Mouse (Mus musculus): ENCODE measurements around the gene Prkcg. TPM values are rescaled to one million over a fixed set of nuclear protein-coding genes. Genes with fewer than 3 reads are reported as not detected.

Gene Prkcg
- polyA plus RNA-seq (2014; fragmentation: Illumina TruSeq; extraction: RNeasy Lipid Tissue Mini Kit (QIAGEN cat#74804); ENCODE audit: insufficient read depth, low read depth, low replicate concordance) = 1.3 TPM

DNA sequence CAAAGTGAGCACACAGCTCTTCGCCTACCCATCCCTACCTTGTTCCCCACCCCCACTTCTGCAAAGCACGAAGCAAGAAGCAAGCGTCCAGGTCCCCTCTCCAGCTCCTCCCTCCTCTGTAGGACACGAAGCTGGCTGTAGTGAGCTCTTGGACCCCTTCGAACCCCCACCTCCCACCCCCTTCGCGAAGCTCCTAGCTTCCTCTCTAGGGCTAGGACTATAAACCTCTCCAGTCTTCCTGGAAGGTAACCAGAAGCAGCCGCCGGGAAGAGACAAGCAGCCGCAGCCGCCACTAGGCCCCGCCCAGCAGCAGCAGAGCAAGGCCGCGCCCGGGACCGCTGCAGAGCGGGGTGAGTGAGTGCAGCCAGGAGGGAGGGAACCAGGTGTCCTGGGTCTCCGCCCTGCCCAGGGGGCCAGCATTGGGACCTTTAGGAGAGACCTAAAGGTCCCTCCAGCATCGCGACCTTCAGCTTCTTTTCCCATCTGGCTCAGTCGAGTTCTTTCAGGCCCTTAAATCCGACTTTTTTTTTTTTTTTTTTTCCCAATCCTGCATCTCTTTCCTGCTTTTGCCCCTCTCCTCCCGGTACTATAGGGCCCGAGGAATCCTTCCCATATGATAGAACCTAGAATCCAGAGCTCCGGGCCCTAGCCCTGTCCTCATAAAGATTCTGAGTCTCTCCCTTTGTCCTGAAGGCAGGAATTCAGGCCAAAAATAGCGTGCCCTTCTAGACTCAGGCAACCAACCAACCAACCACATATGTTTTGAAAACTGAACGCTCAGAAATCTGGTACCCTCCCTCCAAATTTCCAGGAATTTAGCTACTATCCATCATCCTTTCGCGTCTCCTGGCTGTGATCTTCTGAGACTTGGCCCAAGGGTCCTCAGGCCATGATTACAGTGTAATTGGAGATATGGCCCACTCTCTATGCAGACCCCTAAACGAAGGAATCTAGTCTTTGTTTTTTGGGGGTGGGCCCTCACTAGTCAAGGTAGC, at the start of gene Prkcg, which contains the start of gene Myadm:
Prkcg (plus strand) TSS at position 204 of the 995 bp plus-strand sequence.
Myadm (plus strand) TSS at position 105 of the 995 bp plus-strand sequence.

GRCm38 (mm10) chr7:3332619-3333521, 43.9 kb downstream of the Prkcg start, which contains the start of gene Cacng7:
TSS of gene Cacng7 (plus strand) at chr7:3332955.

Other genes starting within 250 kb of the Prkcg start
- gene AU018091, start 120.0 kb upstream of the Prkcg start, polyA plus RNA-seq (2014; fragmentation: Illumina TruSeq; extraction: RNeasy Lipid Tissue Mini Kit (QIAGEN cat#74804); ENCODE audit: insufficient read depth, low read depth, low replicate concordance) = not detected
- 0.39 TPM for gene Nlrp12, start 39.4 kb upstream of the Prkcg start, polyA plus RNA-seq (2014; fragmentation: Illumina TruSeq; extraction: RNeasy Lipid Tissue Mini Kit (QIAGEN cat#74804); ENCODE audit: insufficient read depth, low read depth, low replicate concordance)
- 90.2 TPM for gene Myadm, start 99 bp upstream of the Prkcg start, polyA plus RNA-seq (2014; fragmentation: Illumina TruSeq; extraction: RNeasy Lipid Tissue Mini Kit (QIAGEN cat#74804); ENCODE audit: insufficient read depth, low read depth, low replicate concordance)
- gene Cacng7, start 43.8 kb downstream of the Prkcg start, polyA plus RNA-seq (2014; fragmentation: Illumina TruSeq; extraction: RNeasy Lipid Tissue Mini Kit (QIAGEN cat#74804); ENCODE audit: insufficient read depth, low read depth, low replicate concordance) = 1.6 TPM
- not detected for gene Cacng8, start 101.5 kb downstream of the Prkcg start, polyA plus RNA-seq (2014; fragmentation: Illumina TruSeq; extraction: RNeasy Lipid Tissue Mini Kit (QIAGEN cat#74804); ENCODE audit: insufficient read depth, low read depth, low replicate concordance)
- gene Cacng6, start 135.0 kb downstream of the Prkcg start, polyA plus RNA-seq (2014; fragmentation: Illumina TruSeq; extraction: RNeasy Lipid Tissue Mini Kit (QIAGEN cat#74804); ENCODE audit: insufficient read depth, low read depth, low replicate concordance) = not detected
- 0.51 TPM for gene Tarm1, start 213.4 kb downstream of the Prkcg start, polyA plus RNA-seq (2014; fragmentation: Illumina TruSeq; extraction: RNeasy Lipid Tissue Mini Kit (QIAGEN cat#74804); ENCODE audit: insufficient read depth, low read depth, low replicate concordance)

Data from lung, adult 10 weeks (tissue).